Mouse (Mus musculus): ENCODE measurements around the gene Unc119b. TPM values are rescaled to one million over a fixed set of nuclear protein-coding genes. Genes with fewer than 3 reads are reported as not detected.

The Unc119b gene
- polyA plus RNA-seq (2015; fragmentation: Nextera tagmentation; extraction: Ambion mirVana), result 31.1 and 31.8 TPM in 2 replicates

GRCm38 (mm10) chr5:115134234-115135165 lies at the start of gene Unc119b:
Gene Unc119b, minus strand, starts transcription at chr5:115134975.
- Histone ChIP-seq H3K9ac (replicated peaks) (peak within 1 kb of the TSS; percentile 79), H3K36me3 (peaks cover 5% of the 10 kb centered on the region), H3K4me3 (replicated peaks) (peak within 1 kb of the TSS; percentile 83), H3K27me3 (replicated peaks) (no peaks in the 10 kb centered on the region), H3K4me2 (peak within 1 kb of the TSS; percentile 91), H3K4me1 (peaks cover 28% of the 10 kb centered on the region), H3K9me3 (replicated peaks) (no peaks in the 10 kb centered on the region), H3K27ac (replicated peaks) (peak within 1 kb of the TSS; percentile 67)
- WGBS, result under 1% methylated on average over 78 of the region's 81 CpGs
- peak; percentile 96 for ATAC-seq (ENCODE audit: low FRiP score)

- Histone ChIP-seq H3K4me2 (no peak overlapping the region), H3K36me3 (no peaks in the 10 kb centered on the region), H3K27me3 (replicated peaks) (no peaks in the 10 kb centered on the region), H3K27ac (replicated peaks) (no peak overlapping the region), H3K9me3 (replicated peaks) (no peaks in the 10 kb centered on the region), H3K9ac (replicated peaks) (no peak overlapping the region), H3K4me3 (replicated peaks) (no peak overlapping the region), H3K4me1 (peaks cover 58% of the 10 kb centered on the region)
- whole genome bisulfite sequencing, result 83% methylated on average over 10 of the region's 10 CpGs
- ATAC-seq (ENCODE audit: low FRiP score), result no peak
Observed at GRCm38 (mm10) chr5:115183482-115183881, 48.7 kb upstream of the Unc119b start.

- Histone ChIP-seq H3K9ac (replicated peaks) (no peak overlapping the region), H3K27ac (replicated peaks) (no peak overlapping the region), H3K36me3 (no peaks in the 10 kb centered on the region), H3K4me2 (no peak overlapping the region), H3K4me1 (peaks cover 55% of the 10 kb centered on the region), H3K27me3 (replicated peaks) (no peaks in the 10 kb centered on the region), H3K4me3 (replicated peaks) (no peak overlapping the region), H3K9me3 (replicated peaks) (no peaks in the 10 kb centered on the region)
- no peak for ATAC-seq (ENCODE audit: low FRiP score)
- WGBS, result 53% methylated on average over 8 of the region's 8 CpGs
Observed at GRCm38 (mm10) chr5:115182925-115183324, 48.1 kb upstream of the Unc119b start.

DNA sequence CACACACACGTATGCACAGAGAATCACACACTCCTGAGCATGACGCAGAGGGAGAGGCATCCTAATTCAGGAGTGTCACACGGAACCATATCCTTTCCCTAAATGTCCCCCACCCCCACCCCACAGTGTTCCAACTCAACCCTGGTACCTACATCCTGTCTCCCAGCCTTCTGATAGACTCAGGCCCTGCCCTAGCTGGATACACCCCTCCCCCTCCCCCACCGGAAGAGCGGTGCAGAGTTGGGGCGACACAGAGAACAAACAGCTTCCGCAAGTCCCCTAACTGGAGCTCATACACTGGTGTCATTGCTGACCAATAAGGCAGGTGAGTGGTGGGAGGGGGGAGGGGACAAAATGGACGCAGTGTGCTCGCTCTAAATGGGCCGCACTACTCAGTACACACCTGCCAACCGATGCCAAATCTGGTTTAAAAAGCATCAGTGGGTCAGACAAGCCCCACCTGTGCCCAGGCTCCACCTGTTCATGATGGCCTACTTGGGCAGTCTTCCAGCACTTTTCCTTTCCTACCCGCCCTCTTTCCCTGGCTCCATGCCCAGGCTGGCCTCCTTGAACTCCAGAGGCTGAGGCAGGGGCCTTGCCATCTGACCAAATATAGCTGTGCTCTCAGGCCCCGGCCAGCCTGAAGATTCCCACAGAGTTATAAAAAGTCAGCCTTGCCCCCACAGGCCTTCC lies 46.6 kb upstream of the Unc119b start:
- H3K4me3 ChIP-seq (replicated peaks), result no peak overlapping the region
- H3K9ac ChIP-seq (replicated peaks), result no peak overlapping the region
- no peaks in the 10 kb centered on the region for H3K36me3 ChIP-seq
- no peak for ATAC-seq (ENCODE audit: low FRiP score)
- no peak overlapping the region for H3K27ac ChIP-seq (replicated peaks)
- no peaks in the 10 kb centered on the region for H3K27me3 ChIP-seq (replicated peaks)
- 76% methylated on average over 13 of the region's 13 CpGs for WGBS
- no peaks in the 10 kb centered on the region for H3K9me3 ChIP-seq (replicated peaks)
- H3K4me1 ChIP-seq, result peaks cover 40% of the 10 kb centered on the region
- H3K4me2 ChIP-seq, result no peak overlapping the region

GRCm38 (mm10) chr5:115179596-115179995 lies 44.8 kb upstream of the Unc119b start:
- 92% methylated on average over 11 of the region's 11 CpGs for WGBS
- Histone ChIP-seq H3K4me1 (peaks cover 22% of the 10 kb centered on the region), H3K27me3 (replicated peaks) (no peaks in the 10 kb centered on the region), H3K27ac (replicated peaks) (no peak overlapping the region), H3K4me2 (no peak overlapping the region), H3K36me3 (no peaks in the 10 kb centered on the region), H3K9ac (replicated peaks) (no peak overlapping the region), H3K4me3 (replicated peaks) (no peak overlapping the region), H3K9me3 (replicated peaks) (no peaks in the 10 kb centered on the region)
- no peak for ATAC-seq (ENCODE audit: low FRiP score)

- no peak overlapping the region for H3K9ac ChIP-seq (replicated peaks)
- H3K36me3 ChIP-seq, result no peaks in the 10 kb centered on the region; the same call in 1 of the 2 replicates
- H3K4me3 ChIP-seq (replicated peaks), result no peak overlapping the region
- H3K27ac ChIP-seq (replicated peaks), result no peak overlapping the region
- no peak for ATAC-seq (ENCODE audit: low FRiP score)
- no peaks in the 10 kb centered on the region for H3K9me3 ChIP-seq (replicated peaks)
- H3K27me3 ChIP-seq (replicated peaks), result no peaks in the 10 kb centered on the region
- no peak overlapping the region for H3K4me2 ChIP-seq
- WGBS, result 77% methylated on average over 6 of the region's 6 CpGs
- peaks cover 7% of the 10 kb centered on the region for H3K4me1 ChIP-seq
Observed at GRCm38 (mm10) chr5:115177866-115178265, 43.1 kb upstream of the Unc119b start.

- Histone ChIP-seq H3K4me2 (no peak overlapping the region), H3K27me3 (replicated peaks) (no peaks in the 10 kb centered on the region), H3K4me3 (replicated peaks) (no peak overlapping the region), H3K36me3 (peaks cover 8% of the 10 kb centered on the region), H3K9me3 (replicated peaks) (no peaks in the 10 kb centered on the region), H3K27ac (replicated peaks) (no peak overlapping the region), H3K4me1 (no peaks in the 10 kb centered on the region), H3K9ac (replicated peaks) (no peak overlapping the region)
- 100% methylated on average over 1 of the region's 1 CpGs for WGBS
- ATAC-seq (ENCODE audit: low FRiP score), result no peak
Observed at GRCm38 (mm10) chr5:115174554-115174953, 39.8 kb upstream of the Unc119b start.

DNA sequence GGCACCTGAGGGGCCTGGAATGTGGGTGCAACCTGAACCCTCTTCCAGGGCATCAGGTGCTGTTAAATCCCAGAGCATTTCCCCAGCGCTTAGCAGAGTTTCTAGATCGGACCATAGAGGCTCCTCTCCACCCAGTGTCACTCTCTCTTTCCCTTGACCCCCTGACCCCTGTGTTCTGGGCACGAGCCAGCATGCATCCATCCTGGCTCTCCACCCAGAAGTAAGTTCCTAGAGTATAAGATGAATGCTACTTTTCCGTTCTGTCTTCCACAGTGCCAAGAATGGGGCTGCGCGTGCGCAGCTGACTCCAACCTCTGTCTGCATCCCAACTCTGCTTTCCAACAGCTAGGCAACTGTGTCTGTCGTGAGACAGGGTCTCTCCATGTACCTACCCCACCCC lies 35.4 kb upstream of the Unc119b start:
- no peak overlapping the region for H3K4me3 ChIP-seq (replicated peaks)
- peaks cover 8% of the 10 kb centered on the region for H3K36me3 ChIP-seq
- H3K9me3 ChIP-seq (replicated peaks), result no peaks in the 10 kb centered on the region
- 0 out of 2 replicates have a peak, but pooled peaks cover 8% of the 10 kb centered on the region for H3K4me1 ChIP-seq
- H3K9ac ChIP-seq (replicated peaks), result no peak overlapping the region
- no peaks in the 10 kb centered on the region for H3K27me3 ChIP-seq (replicated peaks)
- no peak overlapping the region for H3K27ac ChIP-seq (replicated peaks)
- no peak overlapping the region for H3K4me2 ChIP-seq
- ATAC-seq (ENCODE audit: low FRiP score), result no peak
- WGBS, result 89% methylated on average over 8 of the region's 8 CpGs

DNA sequence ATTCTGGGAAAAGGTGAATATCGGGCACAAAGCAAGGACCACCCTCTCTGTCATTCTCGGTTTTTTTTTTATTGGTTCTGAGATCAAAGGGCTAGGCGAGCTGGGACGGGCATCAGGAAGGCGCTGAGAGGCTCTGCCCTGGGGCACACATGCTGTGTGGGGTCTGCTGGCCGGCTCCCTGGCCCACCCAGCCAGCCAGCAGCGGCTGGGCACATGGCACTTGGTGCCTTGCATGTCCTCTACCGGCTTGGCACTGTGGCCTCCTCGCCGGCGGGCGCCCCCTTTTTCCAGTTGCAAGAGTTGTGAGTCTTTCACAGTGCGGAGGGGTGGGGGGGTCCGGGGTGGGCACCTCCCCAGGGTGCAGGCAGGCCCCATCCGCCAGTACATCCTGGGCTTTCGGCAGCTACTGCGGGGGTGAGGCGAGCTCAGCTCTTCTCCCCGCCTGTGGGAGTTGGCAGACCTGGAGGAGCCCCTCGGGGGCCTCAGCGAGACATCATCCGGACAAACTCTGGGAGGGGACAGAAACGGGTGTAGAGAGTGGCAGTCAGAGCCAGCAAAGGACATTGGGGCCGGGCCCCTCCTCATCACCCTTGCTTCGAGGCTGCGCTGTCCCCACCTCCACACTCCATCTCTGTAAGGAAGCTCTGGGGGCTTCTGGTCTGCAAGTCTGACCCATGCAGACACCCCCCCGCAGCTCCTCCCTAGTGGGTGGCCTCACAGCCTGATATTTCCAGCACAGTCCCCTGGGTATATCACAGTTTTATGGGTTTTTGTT lies 34.1 kb upstream of the Unc119b start:
- Histone ChIP-seq H3K36me3 (peaks cover 8% of the 10 kb centered on the region), H3K4me3 (replicated peaks) (no peak overlapping the region), H3K27me3 (replicated peaks) (no peaks in the 10 kb centered on the region), H3K4me2 (no peak overlapping the region), H3K27ac (replicated peaks) (no peak overlapping the region), H3K4me1 (0 out of 2 replicates have a peak, but pooled peaks cover 8% of the 10 kb centered on the region), H3K9me3 (replicated peaks) (no peaks in the 10 kb centered on the region), H3K9ac (replicated peaks) (no peak overlapping the region)
- no peak for ATAC-seq (ENCODE audit: low FRiP score)
- WGBS, result 41% methylated on average over 27 of the region's 27 CpGs

DNA sequence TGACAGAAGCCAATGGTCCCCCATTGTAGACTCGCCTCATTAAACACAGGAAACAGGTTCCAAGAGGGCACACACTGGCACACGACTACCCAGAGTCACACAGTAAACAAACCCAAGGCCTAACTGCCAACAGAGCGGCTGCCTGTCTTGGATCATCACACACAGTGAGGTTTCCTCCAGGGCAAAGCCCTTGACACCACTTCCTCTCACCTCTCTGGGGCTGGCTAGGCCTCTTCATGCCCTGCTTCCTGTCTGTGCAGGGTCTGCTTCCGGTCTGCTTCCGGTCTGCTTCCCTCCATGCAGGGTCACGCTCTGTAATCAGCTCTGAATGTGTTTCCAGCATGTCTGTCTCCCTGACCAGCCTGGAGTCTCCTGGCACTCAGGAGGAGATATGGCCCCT lies 32.6 kb upstream of the Unc119b start:
- Histone ChIP-seq H3K9ac (replicated peaks) (no peak overlapping the region), H3K4me3 (replicated peaks) (no peak overlapping the region), H3K4me2 (no peak overlapping the region), H3K27ac (replicated peaks) (no peak overlapping the region), H3K4me1 (peaks cover 8% of the 10 kb centered on the region; the same call in 1 of the 2 replicates), H3K27me3 (replicated peaks) (no peaks in the 10 kb centered on the region), H3K9me3 (replicated peaks) (no peaks in the 10 kb centered on the region), H3K36me3 (peaks cover 6% of the 10 kb centered on the region)
- no peak for ATAC-seq (ENCODE audit: low FRiP score)
- WGBS, result 66% methylated on average over 6 of the region's 6 CpGs

DNA sequence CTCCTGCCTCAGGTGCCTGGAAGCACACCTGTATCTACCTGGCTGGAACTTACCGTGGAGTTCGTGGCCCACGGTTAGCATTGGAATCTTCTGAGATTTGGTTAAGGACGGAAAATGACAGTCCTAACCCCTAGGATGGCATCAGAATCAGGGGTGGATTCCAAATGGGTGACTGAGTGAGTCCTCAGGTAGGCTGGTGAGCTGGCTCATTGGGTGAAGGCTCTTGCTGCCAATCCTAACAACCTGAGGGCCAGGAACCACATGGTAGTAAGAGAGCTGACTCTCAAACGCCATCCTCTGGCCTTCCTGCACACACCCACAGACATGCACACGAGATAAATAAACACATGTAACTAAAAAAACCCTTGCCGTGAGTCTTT lies 32.0 kb upstream of the Unc119b start:
- Histone ChIP-seq H3K36me3 (no peaks in the 10 kb centered on the region), H3K4me2 (no peak overlapping the region), H3K9ac (replicated peaks) (no peak overlapping the region), H3K27me3 (replicated peaks) (no peaks in the 10 kb centered on the region), H3K4me3 (replicated peaks) (no peak overlapping the region), H3K27ac (replicated peaks) (no peak overlapping the region), H3K4me1 (peaks cover 8% of the 10 kb centered on the region; the same call in 1 of the 2 replicates), H3K9me3 (replicated peaks) (no peaks in the 10 kb centered on the region)
- WGBS, result 90% methylated on average over 7 of the region's 7 CpGs
- ATAC-seq (ENCODE audit: low FRiP score), result no peak
